Mouse (Mus musculus) forelimb bud, embryonic 11.5 days (tissue): ENCODE measurements at regions not wholly inside any gene's neighbourhood (a gene's known extent, or its start where the extent isn't known, plus 50 kb on each side); places are given as distances from the start of the nearest gene placed in this dataset.
A peak's percentile ranks its signal among the peaks of the same experiment; 100 is the strongest.
"Not testable (repeated sequence)": the region's sequence is repeated elsewhere in the genome, so short reads cannot be mapped to it uniquely, and the experiment has no call there.

Experiments
- DNase-seq: peaks from one replicate; pipeline ENCODE4 v3.0.0-alpha.2; 2012; ENCODE audit warnings: low read depth, low spot score

- not testable (repeated sequence) for DNase-seq
Measured at GRCm38 (mm10) chr16:3114473-3115335, 476.1 kb upstream of the Olfr161 start.

DNA sequence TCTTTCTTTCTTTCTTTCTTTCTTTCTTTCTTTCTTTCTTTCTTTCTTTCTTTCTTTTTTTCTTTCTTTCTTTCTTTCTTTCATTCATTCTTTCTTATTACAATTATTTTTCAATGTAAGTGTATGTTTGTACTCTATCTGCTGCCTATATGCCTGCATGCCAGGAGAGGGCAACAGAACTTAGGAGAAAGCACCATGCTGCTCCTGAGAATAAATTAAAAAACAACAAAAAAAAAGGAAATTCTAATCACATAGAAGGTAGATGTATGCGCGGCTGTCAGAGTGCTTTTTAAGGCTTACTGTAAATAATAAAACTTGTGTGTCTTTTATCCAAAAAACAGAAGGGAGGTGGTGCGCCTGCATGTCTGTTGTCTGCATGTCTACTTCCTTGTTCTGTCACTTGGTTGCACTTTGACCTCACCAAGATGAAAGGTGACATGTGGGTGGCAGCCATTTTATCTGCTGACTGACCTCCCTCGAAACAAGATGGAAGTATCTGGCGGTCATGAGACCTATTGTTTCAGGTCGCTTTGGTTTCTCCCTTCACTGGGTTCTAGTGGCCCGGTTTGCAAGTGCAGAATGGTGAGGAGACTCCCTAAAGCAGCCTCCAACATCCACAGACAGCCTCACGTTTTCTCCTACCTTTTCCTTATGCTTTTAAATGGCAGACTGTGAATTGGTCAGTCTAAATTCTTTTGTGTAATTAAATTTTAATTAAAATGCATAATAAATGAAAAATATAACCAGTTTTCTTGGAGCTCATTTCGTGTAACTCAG lies 475.3 kb upstream of the Olfr161 start:
- DNase-seq: peak; percentile 34

GRCm38 (mm10) chr16:3116113-3116511 lies 474.7 kb upstream of the Olfr161 start:
- DNase-seq: peak; percentile 41

GRCm38 (mm10) chr16:3121216-3121615 lies 469.6 kb upstream of the Olfr161 start:
- not testable (repeated sequence) for DNase-seq

- DNase-seq: not testable (repeated sequence)
Measured at GRCm38 (mm10) chr16:3122145-3122860, 468.5 kb upstream of the Olfr161 start.

- DNase-seq: not testable (repeated sequence)
Measured at GRCm38 (mm10) chr16:3122861-3123477, 467.9 kb upstream of the Olfr161 start.

- not testable (repeated sequence) for DNase-seq
Measured at GRCm38 (mm10) chr16:3127317-3127716, 463.5 kb upstream of the Olfr161 start.
